Mouse (Mus musculus) brain, embryonic 14.5 days (tissue): ENCODE measurements around the gene Rasgef1a.

Experiments
- CTCF ChIP-seq: fragments of 200-500 bp; IDR thresholded peaks from 2 replicates; pipeline ENCODE4 v1.5.1; 2012; ENCODE audit warnings: inconsistent platforms, mild to moderate bottlenecking, moderate library complexity, borderline replicate concordance; ENCODE audit not compliant: insufficient read depth, insufficient read length; ENCODE audit errors: extremely low read depth
- POLR2A ChIP-seq: fragments of 200-500 bp; IDR thresholded peaks from 2 replicates; pipeline ENCODE4 v1.6.1; 2012; ENCODE audit warnings: mild to moderate bottlenecking, inconsistent platforms, borderline replicate concordance; ENCODE audit not compliant: poor library complexity, insufficient read depth, insufficient read length, severe bottlenecking; ENCODE audit errors: extremely low read depth

DNA sequence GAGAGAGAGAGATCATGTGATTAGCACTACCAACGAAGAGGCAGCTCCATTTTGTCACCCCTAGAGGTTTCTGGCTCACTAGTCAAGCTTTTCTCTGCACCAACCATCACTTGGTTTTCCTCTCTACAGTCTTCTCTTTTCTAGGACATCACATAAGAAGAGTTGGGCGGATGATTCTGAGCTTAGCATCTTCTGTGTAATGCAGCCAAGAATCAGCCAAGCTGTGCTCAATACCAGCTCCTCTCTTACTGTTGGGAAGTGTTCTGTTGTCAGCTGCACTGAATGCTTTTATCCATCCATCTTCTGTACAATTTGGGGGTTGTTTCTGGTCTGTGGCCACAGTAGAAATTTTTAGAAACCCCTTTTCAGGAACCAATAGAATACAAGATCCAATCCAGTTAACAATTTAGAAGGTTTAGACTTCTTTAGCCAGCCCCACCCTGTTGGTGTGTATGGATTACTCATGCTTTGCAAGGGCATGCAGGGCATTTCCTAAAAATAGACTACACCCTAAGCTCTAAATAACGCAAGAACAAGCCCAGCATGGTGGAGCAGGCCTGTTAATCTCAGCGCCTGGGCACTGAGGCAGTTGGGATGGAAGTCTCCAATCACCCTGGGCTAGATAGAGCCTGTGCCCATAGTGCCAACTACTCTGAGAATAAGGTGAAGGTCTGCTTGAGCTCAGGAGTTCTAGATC is 3.2 kb upstream of the Rasgef1a start:
- no peak for TF ChIP-seq CTCF
- no peak for TF ChIP-seq POLR2A
